Mouse (Mus musculus) 3134 (cell line): ENCODE data around the gene Snrpg.

Experiments
- DNase-seq: peaks from one replicate; pipeline ENCODE4 v3.0.0-alpha.2; 2011; ENCODE audit warnings: low spot score; ENCODE audit not compliant: insufficient read length; ENCODE audit errors: extremely low read depth

The Snrpg gene

GRCm38 (mm10) chr6:86396581-86397256 is 25.6 kb downstream of the Snrpg start, which contains the start of gene Pcyox1:
Gene Pcyox1 (minus strand): TSS chr6:86397154.
- DNase-seq: peak; percentile 91

DNA sequence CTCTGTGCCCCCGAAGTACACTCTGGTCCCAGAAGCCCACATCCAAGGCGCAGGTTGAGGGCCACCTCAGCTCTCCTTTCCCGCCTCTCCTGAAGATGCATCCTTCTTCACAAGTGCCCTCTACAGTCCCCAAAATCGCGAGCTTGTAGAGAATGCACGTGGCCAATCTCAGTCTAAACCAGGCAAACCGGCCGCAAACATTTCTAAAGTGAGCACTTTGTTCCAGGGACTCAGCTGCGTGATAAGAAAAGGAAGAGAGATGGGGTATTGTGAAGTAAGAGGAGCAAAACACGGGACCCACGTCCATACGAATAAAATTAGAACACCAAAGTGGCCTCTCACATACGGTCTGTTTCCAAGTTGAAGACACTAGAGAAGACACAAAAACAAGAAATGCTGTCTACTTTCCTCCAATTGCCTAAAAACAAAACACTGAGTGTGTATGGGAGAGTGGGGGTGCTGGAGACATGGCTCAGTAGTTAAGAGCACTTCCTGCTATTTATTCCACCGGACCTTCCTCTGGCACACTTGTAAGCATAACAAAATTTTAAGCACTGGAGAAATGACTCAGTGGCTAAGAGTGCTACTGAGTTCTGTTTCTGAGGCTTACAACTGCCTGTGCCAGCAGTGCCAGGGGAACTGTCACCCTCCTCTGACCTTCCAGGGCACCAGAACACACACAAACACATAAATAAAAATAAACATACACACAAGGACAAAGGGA is 26.3 kb downstream of the Snrpg start:
- DNase-seq: peak; percentile 48

GRCm38 (mm10) chr6:86398986-86399385 is 27.9 kb downstream of the Snrpg start:
- DNase-seq: no peak

DNA sequence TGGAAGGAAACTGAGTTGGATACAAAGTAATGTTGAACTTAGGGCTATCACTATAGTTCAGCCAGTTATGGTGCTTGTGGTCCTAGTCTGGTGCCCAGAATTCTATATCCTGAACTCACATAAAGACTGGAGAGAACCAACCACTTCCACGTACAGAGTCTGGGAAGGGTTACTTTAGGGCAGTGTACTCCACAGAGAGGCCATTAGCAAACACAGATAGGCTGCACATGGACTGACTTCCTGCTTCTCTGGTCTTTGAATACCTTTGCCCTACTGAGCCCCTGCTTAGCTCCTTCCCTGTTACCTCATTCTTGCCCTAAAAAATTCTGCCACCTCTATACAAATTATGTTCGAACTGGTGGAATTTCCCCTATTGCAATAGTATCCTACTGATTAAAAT is 28.9 kb downstream of the Snrpg start:
- DNase-seq: no peak

DNA sequence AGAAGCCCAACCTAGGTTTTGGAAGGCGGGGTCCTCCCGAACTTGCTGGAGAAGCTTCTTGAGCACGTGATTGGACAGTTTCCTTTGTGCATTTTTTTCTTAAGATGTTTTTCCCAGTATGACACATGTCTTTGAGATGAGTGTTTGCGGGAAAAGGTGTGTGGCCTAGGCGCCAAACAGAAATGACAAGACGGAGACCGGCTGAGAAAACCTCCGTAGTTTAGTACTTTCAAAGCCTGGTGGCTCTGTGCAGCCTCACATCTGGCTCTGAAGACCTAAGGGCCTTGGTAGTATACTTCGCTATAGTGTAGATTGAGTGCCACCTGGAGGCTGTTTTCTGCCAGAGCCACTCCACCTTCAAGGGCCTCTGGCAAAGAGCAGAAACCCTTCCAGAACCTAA is 29.9 kb downstream of the Snrpg start:
- peak; percentile 63 for DNase-seq

DNA sequence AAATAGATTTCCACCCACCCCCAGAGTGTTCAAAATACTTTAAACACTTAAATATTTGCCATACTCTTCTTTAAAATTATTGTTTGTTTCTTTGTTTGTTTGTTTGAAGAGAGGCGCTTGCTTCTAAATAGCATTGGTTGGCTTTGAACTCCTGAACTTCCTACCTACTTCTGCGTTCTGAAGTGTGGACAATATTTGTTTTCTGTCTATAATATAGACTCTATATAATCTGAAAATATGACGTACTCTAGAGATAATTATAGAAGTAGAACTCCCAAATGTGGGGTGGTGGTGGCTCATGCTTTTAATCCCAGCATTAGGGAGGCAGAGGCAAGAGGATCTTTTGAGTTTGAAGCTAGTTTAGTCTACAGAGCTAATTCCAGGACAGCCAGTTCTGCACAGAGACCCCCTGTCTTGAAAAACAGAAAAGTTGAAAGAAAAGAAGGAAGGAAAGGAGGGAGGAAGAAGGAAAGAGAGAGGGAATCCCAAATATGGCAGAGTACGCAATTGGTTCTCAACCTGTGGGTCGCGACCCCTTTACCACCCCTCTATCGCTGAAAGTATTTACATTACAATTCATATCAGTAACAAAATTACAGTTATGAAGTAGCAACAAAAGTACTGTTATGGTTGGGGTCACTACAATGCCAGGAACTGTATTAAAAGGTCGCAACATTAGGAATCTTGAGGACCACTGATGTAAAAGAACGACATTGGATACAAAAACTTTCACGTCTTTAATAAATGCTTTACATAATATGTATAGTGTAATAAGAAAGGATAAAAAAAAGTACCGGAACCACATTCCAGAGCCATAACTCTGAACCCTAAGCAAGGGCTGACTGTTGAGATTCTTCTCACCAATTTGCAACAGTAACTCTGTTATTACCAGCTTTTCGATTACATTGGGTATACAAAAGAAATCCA is 31.8 kb downstream of the Snrpg start:
- DNase-seq: no peak

DNA sequence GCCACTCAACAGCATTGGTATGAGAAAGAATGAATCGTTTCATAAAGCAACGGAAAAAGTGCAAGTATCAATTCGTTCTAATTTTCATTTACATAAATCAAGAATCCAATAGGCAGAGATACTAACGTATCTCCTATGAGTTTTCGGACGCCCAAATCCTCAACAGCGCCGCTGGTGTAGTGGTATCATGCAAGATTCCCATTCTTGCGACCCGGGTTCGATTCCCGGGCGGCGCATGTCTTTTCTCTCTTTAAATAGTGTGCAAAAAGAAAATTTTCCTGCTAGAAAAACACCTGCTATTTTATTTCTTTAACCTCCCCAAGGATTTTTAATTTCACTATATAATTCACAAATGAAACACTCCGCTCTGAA is 32.6 kb downstream of the Snrpg start:
- DNase-seq: no peak

DNA sequence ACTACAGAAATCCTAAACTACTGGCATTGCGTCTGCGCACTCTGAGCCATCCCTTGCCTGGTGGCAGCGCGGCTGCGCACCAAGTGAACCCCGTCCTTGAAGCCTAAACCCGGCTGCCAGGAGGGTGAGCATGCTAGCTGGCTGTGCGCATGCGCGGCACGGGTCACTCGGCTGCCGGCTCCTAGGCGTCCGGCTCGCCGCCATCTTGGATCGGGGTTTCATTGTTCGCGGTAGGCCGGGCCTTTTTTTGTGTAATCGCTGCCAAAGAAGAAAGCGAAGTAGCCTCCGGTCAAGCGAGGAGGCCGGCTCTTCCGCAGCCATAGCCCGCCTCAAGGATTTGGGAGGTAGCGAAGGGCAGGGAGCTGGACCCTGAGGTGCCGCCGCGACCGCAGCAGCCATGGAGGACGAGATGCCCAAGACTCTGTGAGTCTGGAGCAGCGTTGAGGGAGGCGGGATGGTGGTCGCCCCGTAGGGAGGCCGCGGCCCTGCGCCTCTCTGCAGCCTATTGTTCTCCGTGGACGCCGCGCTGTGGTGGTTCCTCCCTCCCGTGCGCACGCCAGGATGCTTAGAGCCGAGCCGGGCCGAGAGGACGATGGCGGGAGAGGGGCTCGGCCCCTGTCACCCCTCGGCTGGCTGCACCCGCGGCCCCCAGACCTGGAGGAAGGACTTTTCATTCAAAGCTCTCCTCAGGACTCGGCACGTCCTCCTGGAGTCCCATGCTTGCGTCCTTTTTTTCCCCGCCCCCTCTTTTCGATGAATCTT is 33.2 kb downstream of the Snrpg start, which contains the start of gene Tia1:
Tia1 (plus strand) TSS at position 120 of the 762 bp plus-strand sequence.
- peak; percentile 94 for DNase-seq

GRCm38 (mm10) chr6:86404996-86405395 is 33.9 kb downstream of the Snrpg start:
- DNase-seq: no peak

DNA sequence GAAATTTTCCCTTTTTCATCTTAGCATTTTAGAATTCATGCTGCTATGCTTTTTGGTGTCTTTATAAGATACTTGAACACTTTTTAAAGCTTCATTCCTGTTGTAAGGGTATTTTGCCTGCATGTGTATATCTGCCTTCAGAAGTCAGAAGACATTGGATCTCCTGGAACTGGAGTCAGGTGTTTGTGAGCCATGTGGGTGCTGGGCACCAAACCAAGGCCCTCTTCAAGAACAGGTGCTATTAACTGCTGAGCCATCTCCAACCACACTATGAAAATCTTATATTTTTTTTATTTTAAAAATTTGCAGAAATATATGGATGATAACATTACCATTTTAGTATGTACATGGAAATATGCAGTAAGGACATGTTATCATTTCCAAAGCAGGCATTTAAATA is 35.2 kb downstream of the Snrpg start:
- no peak for DNase-seq

DNA sequence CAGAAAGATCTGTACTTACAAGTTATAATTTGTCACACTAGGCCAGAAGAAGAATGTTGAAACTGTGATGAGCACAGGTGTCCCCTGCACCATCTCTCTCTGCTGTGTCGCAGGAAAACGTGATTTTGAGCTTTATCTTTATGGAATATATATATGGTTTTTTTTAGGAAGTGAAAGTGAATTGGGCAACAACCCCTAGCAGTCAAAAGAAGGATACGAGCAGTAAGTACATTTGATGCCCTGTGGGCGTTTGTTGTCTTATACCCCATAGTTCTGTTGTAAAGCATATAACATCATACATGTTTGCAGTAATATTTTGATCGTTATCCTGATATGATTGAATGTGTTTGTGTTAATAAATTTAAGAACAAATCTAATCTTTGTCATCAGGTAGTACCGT is 47.6 kb downstream of the Snrpg start:
- DNase-seq: no peak

DNA sequence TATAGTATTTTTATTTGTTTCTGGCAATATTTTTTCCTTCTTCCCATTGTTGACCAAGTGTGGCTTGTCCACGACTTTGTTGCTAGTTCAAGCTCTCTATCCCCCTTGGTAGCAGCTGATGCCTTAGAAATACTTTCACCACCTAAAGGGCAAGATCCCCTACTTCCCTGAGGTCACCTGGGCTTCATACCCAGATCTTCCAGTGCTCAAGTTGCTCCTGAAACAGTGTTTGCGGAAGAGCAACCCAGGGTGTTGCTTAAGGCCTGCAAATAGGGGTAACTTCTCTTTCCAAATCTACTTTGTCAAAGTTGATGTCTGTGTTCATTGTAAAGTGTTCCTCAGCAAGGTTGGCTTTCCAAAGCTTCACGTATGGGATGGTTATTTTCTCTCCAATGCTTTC is 48.1 kb downstream of the Snrpg start:
- no peak for DNase-seq

DNA sequence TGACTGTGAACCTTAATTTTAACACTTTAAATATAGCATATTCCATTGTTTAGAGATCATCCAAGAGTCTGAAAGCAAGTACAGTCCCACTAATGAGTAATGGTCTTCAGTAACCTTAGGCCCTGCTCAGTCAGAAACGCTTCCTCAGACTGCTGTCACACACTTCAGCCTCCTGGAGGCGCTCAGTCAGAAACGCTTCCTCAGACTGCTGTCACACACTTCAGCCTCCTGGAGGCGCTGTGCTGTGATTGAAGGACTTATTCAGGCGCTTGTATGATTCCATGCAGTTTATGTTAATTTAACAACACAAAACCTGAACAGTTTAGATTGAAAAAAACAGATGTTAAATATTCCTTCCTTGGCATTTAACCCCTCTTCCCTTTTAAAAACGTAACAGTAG is 49.4 kb downstream of the Snrpg start:
- no peak for DNase-seq

GRCm38 (mm10) chr6:86426358-86426757 is 55.3 kb downstream of the Snrpg start, which contains the start of gene Gm44790:
Gene Gm44790 (plus strand): TSS chr6:86426658.
- no peak for DNase-seq
